Comparison of ENCODE assay signal across 12 mouse cellular contexts in the genomic region with DNA sequence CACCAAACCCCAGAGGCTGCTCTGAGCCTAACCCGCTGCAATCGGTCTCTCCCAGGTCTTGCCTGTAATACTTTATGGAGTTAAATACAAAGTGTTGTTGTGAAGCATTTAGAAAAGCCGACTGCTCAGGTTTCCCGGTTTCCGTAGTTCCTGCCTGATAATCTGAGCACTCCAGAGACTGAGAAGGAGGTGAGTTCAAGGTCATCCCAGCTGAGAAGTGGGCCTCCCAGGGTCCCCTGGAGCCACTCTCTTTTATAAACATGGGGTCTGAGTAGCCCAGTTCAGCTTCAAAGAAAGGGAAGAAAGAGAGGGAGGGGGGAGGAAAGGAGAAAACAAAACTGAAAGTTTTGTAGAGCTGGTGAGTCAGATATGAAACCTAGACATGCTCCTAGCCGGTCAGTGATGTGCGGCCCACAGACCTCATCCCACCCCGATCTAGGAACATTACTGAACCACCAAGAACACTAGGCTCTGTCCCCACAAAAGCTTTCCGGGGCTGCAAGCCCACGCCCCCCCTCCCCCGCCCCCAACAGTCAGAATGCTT. TPM values are rescaled to one million over a fixed set of nuclear protein-coding genes. Genes with fewer than 3 reads are reported as not detected.
A peak's percentile ranks its signal among the peaks of the same experiment; 100 is the strongest.
DNase-seq lines count a peak whose midpoint lies in the region; ATAC-seq and TF ChIP-seq lines count a peak whose summit lies in the region.
"Had no signal": no experiment of that assay in that cellular context is flagged by ENCODE, and none has a peak within 500 bp of the region (broad histone marks: within the 10 kb centered on the region; RNA-seq: fewer than 3 reads in every experiment).

A gene (plus strand): TSS at position 148 of the 544 bp plus-strand sequence.

- peak; percentile 42; the same call in 1 of the 2 replicates for TF ChIP-seq EP300 in CH12.LX (IDR thresholded peaks at IDR 0.05; ENCODE audit: low read length)
- no peak for TF ChIP-seq EP300 in liver, postnatal 0 days (IDR thresholded peaks at IDR 0.05; ENCODE audit: low read depth)

- no peak for DNase-seq in liver, embryonic 11.5 days (ENCODE audit: low spot score)
- peak; percentile 49 for DNase-seq in CH12.LX (ENCODE audit: extremely low read depth)
- DNase-seq in adrenal gland, postnatal 14 days = no peak
- DNase-seq in liver, postnatal 0 days = peak; percentile 11
- no peak for DNase-seq in cerebellum, adult 2 months
- no peak for DNase-seq in layer of hippocampus, adult 18-20 months (ENCODE audit: low spot score in 2 of 2)
- DNase-seq: embryo, embryonic 11 days; gastrocnemius, postnatal 36 days; kidney, postnatal 25 days; lung, embryonic 14.5 days; thymus, adult 18-20 months had no signal

- no peaks in the 10 kb centered on the region for H3K9me3 ChIP-seq in liver, embryonic 12.5 days (replicated peaks)
- no peaks in the 10 kb centered on the region for H3K9me3 ChIP-seq in liver, embryonic 11.5 days (ENCODE audit: control insufficient read depth, low read length)
- H3K9me3 ChIP-seq in CH12.LX (replicated peaks; ENCODE audit: low read length) = no peaks in the 10 kb centered on the region
- H3K9me3 ChIP-seq in liver, postnatal 0 days (ENCODE audit: low read length) = no peaks in the 10 kb centered on the region

- 0 out of 2 replicates have a peak, but pooled peaks cover 2% of the 10 kb centered on the region for H3K36me3 ChIP-seq in liver, embryonic 12.5 days
- no peaks in the 10 kb centered on the region for H3K36me3 ChIP-seq in liver, embryonic 11.5 days (ENCODE audit: control insufficient read depth, insufficient read depth, low read length)
- no peaks in the 10 kb centered on the region for H3K36me3 ChIP-seq in CH12.LX (replicated peaks in 1 of 2; ENCODE audit: control insufficient read depth in 1 of 2, insufficient read depth in 1 of 2, low read length in 1 of 2)
- no peaks in the 10 kb centered on the region for H3K36me3 ChIP-seq in liver, postnatal 0 days (replicated peaks; ENCODE audit: insufficient read depth, low read length)

- peaks cover 28% of the 10 kb centered on the region for H3K4me1 ChIP-seq in liver, embryonic 12.5 days
- H3K4me1 ChIP-seq in liver, embryonic 11.5 days (replicated peaks; ENCODE audit: control insufficient read depth, insufficient read depth, low read length) = peaks cover 5% of the 10 kb centered on the region; the same call in 1 of the 2 replicates
- peaks cover 11 to 33% of the 10 kb centered on the region in 2 experiments for H3K4me1 ChIP-seq in CH12.LX (ENCODE audit: control insufficient read depth in 1 of 2, insufficient read depth in 2 of 2)
- H3K4me1 ChIP-seq in liver, postnatal 0 days (ENCODE audit: insufficient read depth) = peaks cover 8% of the 10 kb centered on the region
- H3K4me1 ChIP-seq in cerebellum, adult 2 months (ENCODE audit: control insufficient read depth, insufficient read depth, low read length) = no peaks in the 10 kb centered on the region

- TF ChIP-seq RAD21 in CH12.LX (IDR thresholded peaks at IDR 0.05; ENCODE audit: low read depth, low read length) = no peak

- H3K4me3 ChIP-seq in liver, embryonic 12.5 days = no peak within 1 kb of the TSS
- H3K4me3 ChIP-seq in liver, embryonic 11.5 days (ENCODE audit: low read depth, low read length) = no peak within 1 kb of the TSS
- H3K4me3 ChIP-seq in CH12.LX (replicated peaks in 1 of 3; ENCODE audit: low read depth in 2 of 3, low read length in 2 of 3, poor library complexity in 1 of 3) = peak within 1 kb of the TSS in 2 of 3 experiments; percentile 18 to 37
- H3K4me3 ChIP-seq in liver, postnatal 0 days (ENCODE audit: low read depth, low read length) = no peak within 1 kb of the TSS
- H3K4me3 ChIP-seq in cerebellum, adult 2 months (replicated peaks; ENCODE audit: insufficient read depth, low read depth, low read length) = no peak within 1 kb of the TSS

- H3K9ac ChIP-seq in liver, embryonic 12.5 days = no peak within 1 kb of the TSS
- no peak within 1 kb of the TSS for H3K9ac ChIP-seq in liver, embryonic 11.5 days (ENCODE audit: low read depth, low read length)
- peak within 1 kb of the TSS; percentile 52 for H3K9ac ChIP-seq in CH12.LX (ENCODE audit: insufficient read depth, low read depth)
- H3K9ac ChIP-seq in liver, postnatal 0 days (replicated peaks) = no peak within 1 kb of the TSS
- H3K9ac ChIP-seq: lung, embryonic 14.5 days had no signal

- 0 out of 2 replicates have a peak, but pooled peaks cover 4% of the 10 kb centered on the region for H3K27me3 ChIP-seq in liver, embryonic 12.5 days (replicated peaks)
- H3K27me3 ChIP-seq in liver, embryonic 11.5 days (replicated peaks; ENCODE audit: control insufficient read depth, insufficient read depth, low read length) = no peaks in the 10 kb centered on the region
- no peaks in the 10 kb centered on the region for H3K27me3 ChIP-seq in CH12.LX (replicated peaks)
- H3K27me3 ChIP-seq in liver, postnatal 0 days (ENCODE audit: insufficient read depth, low read length) = no peaks in the 10 kb centered on the region
- no peaks in the 10 kb centered on the region for H3K27me3 ChIP-seq in cerebellum, adult 2 months (ENCODE audit: control insufficient read depth, insufficient read depth, low read length)

- no peak for TF ChIP-seq CTCF in CH12.LX (conservative IDR thresholded peaks at IDR 0.05 in 1 of 2, IDR thresholded peaks at IDR 0.05 in 1 of 2; ENCODE audit: low read depth in 2 of 2, low read length in 2 of 2)
- no peak for TF ChIP-seq CTCF in liver, postnatal 0 days (IDR thresholded peaks at IDR 0.05; ENCODE audit: low read depth)
- TF ChIP-seq CTCF in cerebellum, adult 2 months (IDR thresholded peaks at IDR 0.05; ENCODE audit: borderline replicate concordance, insufficient read depth, low read depth, low read length) = no peak

- H3K4me2 ChIP-seq in liver, embryonic 12.5 days = 0 out of 2 replicates have a peak within 1 kb of the TSS, but pooled peaks have one; percentile 15
- no peak within 1 kb of the TSS for H3K4me2 ChIP-seq in liver, embryonic 11.5 days
- H3K4me2 ChIP-seq in CH12.LX (ENCODE audit: insufficient read depth, low read depth, poor library complexity, severe bottlenecking) = peak within 1 kb of the TSS; percentile 82
- peak within 1 kb of the TSS; percentile 27; the same call in 1 of the 2 replicates for H3K4me2 ChIP-seq in liver, postnatal 0 days (ENCODE audit: low read depth, low read length)
- H3K4me2 ChIP-seq: lung, embryonic 14.5 days had no signal

- in situ Hi-C loops in CH12.LX (cut with MboI; ENCODE audit: low pct_ligation_motif_present, low pct_unique_long_range_greater_than_20kb, low sequenced_read_pairs) = no loop called here

- WGBS in liver, embryonic 12.5 days (ENCODE audit: insufficient replicate concordance) = 62% methylated on average over 11 of the region's 11 CpGs
- WGBS in liver, embryonic 11.5 days = 67% methylated on average over 11 of the region's 11 CpGs
- 60% methylated on average over 11 of the region's 11 CpGs for WGBS in liver, postnatal 0 days (ENCODE audit: insufficient replicate concordance)
- WGBS in cerebellum, adult 2 months = 62% methylated on average over 11 of the region's 11 CpGs

- no peak for ATAC-seq in liver, embryonic 12.5 days
- ATAC-seq in liver, embryonic 11.5 days (replicated peaks; ENCODE audit: low FRiP score) = no peak
- ATAC-seq in liver, postnatal 0 days = no peak

- H3K27ac ChIP-seq in liver, embryonic 12.5 days = no peak within 1 kb of the TSS
- H3K27ac ChIP-seq in liver, embryonic 11.5 days (ENCODE audit: low read depth, low read length) = no peak within 1 kb of the TSS
- H3K27ac ChIP-seq in CH12.LX (ENCODE audit: insufficient read depth, low read depth) = peak within 1 kb of the TSS; percentile 37
- no peak within 1 kb of the TSS for H3K27ac ChIP-seq in liver, postnatal 0 days (ENCODE audit: low read depth)
- no peak within 1 kb of the TSS for H3K27ac ChIP-seq in cerebellum, adult 2 months (ENCODE audit: insufficient read depth, low read length)

- dilution Hi-C loops in CH12.LX (cut with MboI; ENCODE audit: extremely low pct_ligation_motif_present, extremely low pct_unique_long_range_greater_than_20kb, low sequenced_read_pairs) = no loop called here

- TF ChIP-seq POLR2A in CH12.LX (IDR thresholded peaks at IDR 0.05; ENCODE audit: low read depth, low read length) = peak; percentile 38; the same call in 1 of the 2 replicates
- TF ChIP-seq POLR2A in cerebellum, adult 2 months (IDR thresholded peaks at IDR 0.05; ENCODE audit: borderline replicate concordance, insufficient read depth, low read length) = no peak

- no peaks in the 10 kb centered on the region for H3K79me2 ChIP-seq in CH12.LX (replicated peaks; ENCODE audit: control insufficient read depth, extremely low read depth, insufficient read depth, poor library complexity, severe bottlenecking)

TF ChIP-seq in CH12.LX, 34 proteins besides CTCF, POLR2A, EP300 and RAD21 (continues in another document):
- TF ChIP-seq JUN (IDR thresholded peaks at IDR 0.05; ENCODE audit: insufficient read depth, low read depth, low read length) (peak; percentile 18; the same call in 1 of the 2 replicates), RCOR1 (conservative IDR thresholded peaks at IDR 0.05; ENCODE audit: low read depth, low read length) (peak; percentile 29; the same call in 1 of the 2 replicates), ETS1 (conservative IDR thresholded peaks at IDR 0.05; ENCODE audit: low read depth, low read length) (peak; percentile 75), POLR2AphosphoS2 (IDR thresholded peaks at IDR 0.05; ENCODE audit: low read depth, low read length) (no peak), TBP (conservative IDR thresholded peaks at IDR 0.05; ENCODE audit: low read depth, low read length) (0 out of 2 replicates have a peak, but pooled peaks have one; percentile 56), CHD1 (IDR thresholded peaks at IDR 0.05; ENCODE audit: low read depth, low read length) (peak; percentile 71; the same call in 1 of the 2 replicates), JUND (conservative IDR thresholded peaks at IDR 0.05; ENCODE audit: low read depth, low read length) (no peak; the same call in 1 of the 2 replicates), MYC (IDR thresholded peaks at IDR 0.05; ENCODE audit: low read depth, low read length) (peak; percentile 52), MXI1 (IDR thresholded peaks at IDR 0.05; ENCODE audit: low read depth, low read length) (0 out of 2 replicates have a peak, but pooled peaks have one; percentile 29), IRF4 (IDR thresholded peaks at IDR 0.05; ENCODE audit: low read depth, low read length) (peak; percentile 89), ZNF384 (IDR thresholded peaks at IDR 0.05; ENCODE audit: low read depth, low read length) (no peak), MAZ (IDR thresholded peaks at IDR 0.05; ENCODE audit: low read depth, low read length) (peak; percentile 97)

RNA-seq across cellular contexts. Expression of the gene that starts here (rescaled TPM):
- polyA plus RNA-seq in liver, embryonic 12.5 days (2016; fragmentation: Nextera tagmentation; extraction: Ambion mirVana) = 1.8 and 1.9 TPM in 2 replicates
- polyA plus RNA-seq in liver, embryonic 11.5 days (2014; fragmentation: Nextera tagmentation; extraction: Ambion mirVana) = 0.45 and 0.86 TPM in 2 replicates
- total RNA-seq in CH12.LX (2012; rRNA removed) (6.9 and 9.3 TPM in 2 replicates), CH12.LX (2014; rRNA removed) (2.2 and 2.4 TPM in 2 replicates)
- 8.0 and 8.5 TPM in 2 replicates for polyA plus RNA-seq in CH12.LX (2012; ENCODE audit: insufficient read length, low read depth)
- 13.8 and 15.2 TPM in 2 replicates for total RNA-seq in adrenal gland, postnatal 14 days (2021)
- 0.33 and 0.46 TPM in 2 replicates for polyA plus RNA-seq in liver, postnatal 0 days (2015; fragmentation: Nextera tagmentation; extraction: Ambion mirVana)
- polyA plus RNA-seq in cerebellum, adult 2 months (2012; rRNA removed) = 8.2 and 8.3 TPM in 2 replicates
- total RNA-seq in layer of hippocampus, adult 18-20 months (2021) = 1 to 10 TPM; 8.6 to 8.8 TPM

Comparison
In these comparisons a context has a peak if more than half of its experiments do, and no peak if none do; other contexts are left out.
1. Peak in DNase-seq and H3K4me2 ChIP-seq in liver, postnatal 0 days; RNA of the gene not detected or under 1 TPM.
2. H3K4me3 ChIP-seq: peak in CH12.LX (2 of 3); none in liver, embryonic 12.5 days (single experiment), liver, embryonic 11.5 days (single experiment), liver, postnatal 0 days (single experiment) and cerebellum, adult 2 months (single experiment).